Mouse (Mus musculus) limb, embryonic 12.5 days (tissue): Measurements from ENCODE around the gene Gramd4. TPM values are rescaled to one million over a fixed set of nuclear protein-coding genes. Genes with fewer than 3 reads are reported as not detected.

ENCODE experiments used
- ATAC-seq: fragments of 200-750 bp; cut with Nextera tagmentation; 2 replicates; pipeline ENCODE4 v1.8.0; 2017; ENCODE audit warnings: low read depth, moderate TSS enrichment; ENCODE audit not compliant: insufficient number of reproducible peaks, insufficient read depth, low FRiP score, low TSS enrichment
- H3K27ac ChIP-seq: fragments of 300-500 bp; sonication (generic); 2 replicates; pipeline ENCODE4 v1.5.1; 2016; ENCODE audit warnings: mild to moderate bottlenecking, moderate library complexity
- H3K27me3 ChIP-seq: fragments of 300-500 bp; sonication (generic); 2 replicates; pipeline ENCODE4 v1.6.1; 2016; ENCODE audit warnings: mild to moderate bottlenecking, moderate library complexity
- H3K36me3 ChIP-seq: fragments of 300-500 bp; sonication (generic); 2 replicates; pipeline ENCODE4 v1.6.1; 2016; ENCODE audit warnings: mild to moderate bottlenecking, moderate library complexity
- H3K4me1 ChIP-seq: fragments of 300-500 bp; sonication (generic); replicated peaks from 2 replicates; pipeline ENCODE4 v1.6.1; 2016
- H3K4me2 ChIP-seq: fragments of 300-500 bp; sonication (generic); 2 replicates; pipeline ENCODE4 v1.6.1; 2016; ENCODE audit warnings: mild to moderate bottlenecking, moderate library complexity
- H3K4me3 ChIP-seq: fragments of 300-500 bp; sonication (generic); replicated peaks from 2 replicates; pipeline ENCODE4 v1.5.1; 2016; ENCODE audit warnings: mild to moderate bottlenecking
- H3K9ac ChIP-seq: fragments of 300-500 bp; sonication (generic); replicated peaks from 2 replicates; pipeline ENCODE4 v1.6.1; 2016; ENCODE audit warnings: mild to moderate bottlenecking, moderate library complexity
- H3K9me3 ChIP-seq: fragments of 300-500 bp; sonication (generic); 2 replicates; pipeline ENCODE4 v1.6.1; 2016; ENCODE audit warnings: mild to moderate bottlenecking, moderate library complexity
- WGBS: fragments of 180-500 bp; shearing (Covaris S2); methylation state at CpG from one replicate; pipeline ENCODE4 v1.1.7; 2016; 5-methylcytosine and 5-hydroxymethylcytosine counted together
- polyA plus RNA-seq: library from polyadenylated mRNA; unstranded; fragments of >200 nt; fragmentation: Nextera tagmentation; extraction: Ambion mirVana; gene quantifications from 2 replicates; pipeline ENCODE4 v1.2.1, GENCODE M21; 2016

Gramd4 gene
- polyA plus RNA-seq, 1 experiment from 2014 or later, result 19.2 TPM

GRCm38 (mm10) chr15:86029981-86030380 lies 27.5 kb upstream of the Gramd4 start:
- WGBS, result 63% methylated on average over 14 of the region's 14 CpGs

GRCm38 (mm10) chr15:86032811-86033190 lies 24.7 kb upstream of the Gramd4 start:
- H3K27ac ChIP-seq, result no peak overlapping the region
- under 1% methylated on average over 38 of the region's 38 CpGs for WGBS
- H3K4me1 ChIP-seq, result peaks cover 41% of the 10 kb centered on the region

More at GRCm38 (mm10) chr15:86029981-86030380, 27.5 kb upstream of the Gramd4 start:
- peaks cover 15% of the 10 kb centered on the region for H3K9me3 ChIP-seq
- peaks cover 13% of the 10 kb centered on the region; the same call in 1 of the 2 replicates for H3K36me3 ChIP-seq
- no peak overlapping the region for H3K27ac ChIP-seq
- ATAC-seq, result no peak
- H3K4me1 ChIP-seq, result peaks cover 40% of the 10 kb centered on the region
- H3K4me2 ChIP-seq, result no peak overlapping the region
- H3K27me3 ChIP-seq, result peaks cover 39% of the 10 kb centered on the region
- no peak overlapping the region for H3K4me3 ChIP-seq
- H3K9ac ChIP-seq, result no peak overlapping the region

GRCm38 (mm10) chr15:86033191-86033841 lies 24.2 kb upstream of the Gramd4 start, which contains the start of gene Celsr1:
TSS of gene Celsr1 (minus strand) at chr15:86033777.
- peak; percentile 2; the same call in 1 of the 2 replicates for ATAC-seq
- Histone ChIP-seq H3K4me1 (peaks cover 35% of the 10 kb centered on the region), H3K4me2 (peak within 1 kb of the TSS; percentile 91)

More at GRCm38 (mm10) chr15:86032811-86033190, 24.7 kb upstream of the Gramd4 start:
- ATAC-seq, result no peak
- peak overlapping the region; percentile 63 for H3K4me3 ChIP-seq
- H3K27me3 ChIP-seq, result peaks cover 53% of the 10 kb centered on the region
- peak overlapping the region; percentile 63; the same call in 1 of the 2 replicates for H3K9ac ChIP-seq
- H3K36me3 ChIP-seq, result peaks cover 13% of the 10 kb centered on the region; the same call in 1 of the 2 replicates
- H3K4me2 ChIP-seq, result peak overlapping the region; percentile 91
- peaks cover 15% of the 10 kb centered on the region for H3K9me3 ChIP-seq

GRCm38 (mm10) chr15:86034021-86034523 lies 23.4 kb upstream of the Gramd4 start:
- Histone ChIP-seq H3K4me2 (peak overlapping the region; percentile 91), H3K27me3 (peaks cover 56% of the 10 kb centered on the region), H3K27ac (peak overlapping the region; percentile 56; the same call in 1 of the 2 replicates), H3K4me3 (peak overlapping the region; percentile 63), H3K9me3 (peaks cover 15% of the 10 kb centered on the region), H3K4me1 (peaks cover 29% of the 10 kb centered on the region), H3K9ac (peak overlapping the region; percentile 63), H3K36me3 (peaks cover 13% of the 10 kb centered on the region; the same call in 1 of the 2 replicates)
- WGBS, result under 1% methylated on average over 31 of the region's 44 CpGs
- ATAC-seq, result peak; percentile 57

More at GRCm38 (mm10) chr15:86033191-86033841, 24.2 kb upstream of the Gramd4 start, which contains the start of gene Celsr1:
- H3K4me3 ChIP-seq, result peak within 1 kb of the TSS; percentile 63
- 1% methylated on average over 73 of the region's 80 CpGs for WGBS
- peaks cover 15% of the 10 kb centered on the region for H3K9me3 ChIP-seq
- peaks cover 54% of the 10 kb centered on the region for H3K27me3 ChIP-seq
- peak within 1 kb of the TSS; percentile 63 for H3K9ac ChIP-seq
- H3K27ac ChIP-seq, result peak within 1 kb of the TSS; percentile 56; the same call in 1 of the 2 replicates
- H3K36me3 ChIP-seq, result peaks cover 13% of the 10 kb centered on the region; the same call in 1 of the 2 replicates

- Histone ChIP-seq H3K9ac (0 out of 2 replicates have a peak overlapping the region, but pooled peaks have one; percentile 12), H3K27me3 (peaks cover 64% of the 10 kb centered on the region), H3K9me3 (peaks cover 15% of the 10 kb centered on the region), H3K4me2 (peak overlapping the region; percentile 91), H3K4me3 (peak overlapping the region; percentile 63), H3K27ac (0 out of 2 replicates have a peak overlapping the region, but pooled peaks have one; percentile 56), H3K4me1 (peaks cover 24% of the 10 kb centered on the region), H3K36me3 (peaks cover 13% of the 10 kb centered on the region; the same call in 1 of the 2 replicates)
- no peak for ATAC-seq
- 5% methylated on average over 12 of the region's 12 CpGs for WGBS
These were observed 22.6 kb upstream of the Gramd4 start for GRCm38 (mm10) chr15:86034781-86035360.

GRCm38 (mm10) chr15:86035913-86036312 lies 21.6 kb upstream of the Gramd4 start:
- Histone ChIP-seq H3K4me2 (no peak overlapping the region), H3K4me1 (peaks cover 24% of the 10 kb centered on the region), H3K9ac (no peak overlapping the region), H3K27me3 (peaks cover 67% of the 10 kb centered on the region), H3K9me3 (peaks cover 9% of the 10 kb centered on the region), H3K4me3 (no peak overlapping the region), H3K36me3 (peaks cover 10% of the 10 kb centered on the region; the same call in 1 of the 2 replicates), H3K27ac (no peak overlapping the region)
- ATAC-seq, result no peak
- WGBS, result 58% methylated on average over 3 of the region's 3 CpGs

- H3K4me1 ChIP-seq, result peaks cover 10% of the 10 kb centered on the region
- 0% methylated on average over 2 of the region's 2 CpGs for WGBS
- no peak overlapping the region for H3K4me2 ChIP-seq
- H3K9ac ChIP-seq, result no peak overlapping the region
- ATAC-seq, result peak; percentile 57
- H3K36me3 ChIP-seq, result no peaks in the 10 kb centered on the region
- H3K4me3 ChIP-seq, result no peak overlapping the region
- peaks cover 57% of the 10 kb centered on the region for H3K27me3 ChIP-seq
- H3K9me3 ChIP-seq, result no peaks in the 10 kb centered on the region
- H3K27ac ChIP-seq, result no peak overlapping the region
These were observed 18.7 kb upstream of the Gramd4 start for GRCm38 (mm10) chr15:86038802-86039201.

GRCm38 (mm10) chr15:86041421-86041820 lies 16.1 kb upstream of the Gramd4 start:
- ATAC-seq, result no peak

GRCm38 (mm10) chr15:86042364-86042763 lies 15.1 kb upstream of the Gramd4 start:
- H3K4me3 ChIP-seq, result no peak overlapping the region
- no peak for ATAC-seq
- H3K27ac ChIP-seq, result no peak overlapping the region
- H3K36me3 ChIP-seq, result no peaks in the 10 kb centered on the region
- no peaks in the 10 kb centered on the region for H3K4me1 ChIP-seq
- 40% methylated on average over 4 of the region's 4 CpGs for WGBS
- no peak overlapping the region for H3K4me2 ChIP-seq
- H3K27me3 ChIP-seq, result peaks cover 38% of the 10 kb centered on the region
- no peaks in the 10 kb centered on the region for H3K9me3 ChIP-seq
- no peak overlapping the region for H3K9ac ChIP-seq

More at GRCm38 (mm10) chr15:86041421-86041820, 16.1 kb upstream of the Gramd4 start:
- 83% methylated on average over 5 of the region's 5 CpGs for WGBS
- no peak overlapping the region for H3K27ac ChIP-seq
- no peak overlapping the region for H3K4me2 ChIP-seq
- H3K27me3 ChIP-seq, result peaks cover 38% of the 10 kb centered on the region
- no peaks in the 10 kb centered on the region for H3K4me1 ChIP-seq
- H3K36me3 ChIP-seq, result no peaks in the 10 kb centered on the region
- no peaks in the 10 kb centered on the region for H3K9me3 ChIP-seq
- H3K4me3 ChIP-seq, result no peak overlapping the region
- no peak overlapping the region for H3K9ac ChIP-seq

GRCm38 (mm10) chr15:86049510-86049909 lies 8.0 kb upstream of the Gramd4 start:
- no peaks in the 10 kb centered on the region for H3K27me3 ChIP-seq
- WGBS, result 86% methylated on average over 3 of the region's 3 CpGs
- no peak overlapping the region for H3K4me2 ChIP-seq
- no peaks in the 10 kb centered on the region for H3K36me3 ChIP-seq
- H3K27ac ChIP-seq, result no peak overlapping the region
- H3K9me3 ChIP-seq, result no peaks in the 10 kb centered on the region
- no peak overlapping the region for H3K4me3 ChIP-seq
- H3K4me1 ChIP-seq, result peaks cover 7% of the 10 kb centered on the region; the same call in 1 of the 2 replicates
- H3K9ac ChIP-seq, result no peak overlapping the region
- ATAC-seq, result no peak
